Mouse (Mus musculus): ENCODE data around the gene Ndufs7. TPM values are rescaled to one million over a fixed set of nuclear protein-coding genes. Genes with fewer than 3 reads are reported as not detected.

Gene Ndufs7
- polyA plus RNA-seq, 1 experiment: 65.7 TPM

GRCm38 (mm10) chr10:80298571-80299281 is 49.8 kb downstream of the Ndufs7 start:
- Histone ChIP-seq H3K4me3 (ENCODE audit: insufficient read depth, low read length) (no peak overlapping the region), H3K4me1 (ENCODE audit: control insufficient read depth, insufficient read depth, low read length) (no peaks in the 10 kb centered on the region), H3K27ac (ENCODE audit: insufficient read depth, low read length) (no peak overlapping the region)
- TF ChIP-seq POLR2A (IDR thresholded peaks at IDR 0.05; ENCODE audit: low read depth, low read length) (no peak), CTCF (IDR thresholded peaks at IDR 0.05; ENCODE audit: borderline replicate concordance, insufficient read depth, low read length) (no peak)

DNA sequence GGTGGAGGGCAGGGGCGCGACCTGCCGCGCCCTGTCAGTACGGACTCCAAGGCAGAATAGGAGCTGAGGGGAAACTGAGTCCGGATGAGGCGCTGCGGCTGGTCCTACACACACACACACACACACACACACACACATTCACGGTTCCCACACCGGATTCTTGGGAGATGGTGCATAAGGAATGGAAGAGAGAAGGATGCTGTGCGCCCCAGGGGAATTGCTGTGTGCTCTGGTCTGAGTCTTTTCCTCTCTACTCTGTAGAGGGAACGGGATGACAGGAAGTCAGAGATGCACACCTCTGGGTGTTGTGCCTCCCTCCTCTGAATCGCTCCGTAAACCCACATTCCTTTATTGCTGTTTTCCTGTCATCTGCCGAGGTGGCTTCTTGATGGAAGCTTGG is 50.4 kb downstream of the Ndufs7 start:
- no peak overlapping the region for H3K27ac ChIP-seq (ENCODE audit: insufficient read depth, low read length)
- no peaks in the 10 kb centered on the region for H3K4me1 ChIP-seq (ENCODE audit: control insufficient read depth, insufficient read depth, low read length)
- no peak for TF ChIP-seq CTCF (IDR thresholded peaks at IDR 0.05; ENCODE audit: borderline replicate concordance, insufficient read depth, low read length)
- no peak for TF ChIP-seq POLR2A (IDR thresholded peaks at IDR 0.05; ENCODE audit: low read depth, low read length)
- no peak overlapping the region for H3K4me3 ChIP-seq (ENCODE audit: insufficient read depth, low read length)

- H3K4me1 ChIP-seq (ENCODE audit: control insufficient read depth, insufficient read depth, low read length): no peaks in the 10 kb centered on the region
- H3K4me3 ChIP-seq (ENCODE audit: insufficient read depth, low read length): no peak overlapping the region
- TF ChIP-seq POLR2A (IDR thresholded peaks at IDR 0.05; ENCODE audit: low read depth, low read length) (no peak), CTCF (IDR thresholded peaks at IDR 0.05; ENCODE audit: borderline replicate concordance, insufficient read depth, low read length) (no peak)
- no peak overlapping the region for H3K27ac ChIP-seq (ENCODE audit: insufficient read depth, low read length)
Measured at GRCm38 (mm10) chr10:80299824-80300223, 50.9 kb downstream of the Ndufs7 start.

GRCm38 (mm10) chr10:80300672-80301181 is 51.8 kb downstream of the Ndufs7 start:
- TF ChIP-seq POLR2A (IDR thresholded peaks at IDR 0.05; ENCODE audit: low read depth, low read length) (no peak), CTCF (IDR thresholded peaks at IDR 0.05; ENCODE audit: borderline replicate concordance, insufficient read depth, low read length) (no peak)
- Histone ChIP-seq H3K27ac (ENCODE audit: insufficient read depth, low read length) (no peak overlapping the region), H3K4me3 (ENCODE audit: insufficient read depth, low read length) (no peak overlapping the region), H3K4me1 (ENCODE audit: control insufficient read depth, insufficient read depth, low read length) (no peaks in the 10 kb centered on the region)

DNA sequence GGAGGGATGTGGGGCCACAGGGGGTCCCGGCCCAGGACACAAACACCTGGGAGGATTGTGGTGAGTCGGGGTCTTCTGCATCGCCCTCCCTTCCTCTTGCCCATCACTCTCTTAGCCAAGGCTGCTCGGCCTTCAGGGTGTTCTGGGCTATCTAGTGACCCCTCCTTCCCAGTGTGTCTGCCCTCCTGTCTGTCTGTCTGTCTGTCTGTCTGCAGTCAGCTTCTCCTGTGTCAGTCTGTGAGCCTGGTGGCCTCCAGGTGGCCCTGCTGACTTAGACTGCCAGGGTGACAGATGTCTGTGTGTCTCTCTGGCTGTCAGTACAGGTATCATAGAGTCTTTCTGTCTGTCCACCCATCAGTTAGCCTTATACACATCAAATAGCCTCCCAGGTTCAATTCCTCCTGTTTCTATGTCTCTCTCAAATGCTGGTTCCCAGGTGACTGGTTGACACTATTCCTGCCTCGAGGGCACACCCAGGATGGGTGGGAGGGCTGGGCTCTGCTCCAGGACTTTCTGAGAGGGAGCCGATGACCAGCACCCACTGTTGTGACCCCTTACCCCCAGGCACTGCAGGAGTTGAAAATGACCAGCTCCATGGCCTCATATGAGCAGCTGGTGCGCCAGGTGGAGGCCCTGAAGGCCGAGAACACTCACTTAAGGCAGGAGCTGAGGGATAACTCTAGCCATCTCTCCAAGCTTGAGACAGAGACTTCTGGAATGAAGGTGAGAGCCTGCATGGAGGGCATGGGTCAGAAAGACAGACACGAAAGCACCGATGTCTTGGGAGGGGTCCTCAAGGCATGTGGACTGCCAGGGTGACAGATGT is 52.5 kb downstream of the Ndufs7 start:
- no peak overlapping the region for H3K4me3 ChIP-seq (ENCODE audit: insufficient read depth, low read length)
- no peaks in the 10 kb centered on the region for H3K4me1 ChIP-seq (ENCODE audit: control insufficient read depth, insufficient read depth, low read length)
- TF ChIP-seq POLR2A (IDR thresholded peaks at IDR 0.05; ENCODE audit: low read depth, low read length) (no peak), CTCF (IDR thresholded peaks at IDR 0.05; ENCODE audit: borderline replicate concordance, insufficient read depth, low read length) (no peak)
- no peak overlapping the region for H3K27ac ChIP-seq (ENCODE audit: insufficient read depth, low read length)

DNA sequence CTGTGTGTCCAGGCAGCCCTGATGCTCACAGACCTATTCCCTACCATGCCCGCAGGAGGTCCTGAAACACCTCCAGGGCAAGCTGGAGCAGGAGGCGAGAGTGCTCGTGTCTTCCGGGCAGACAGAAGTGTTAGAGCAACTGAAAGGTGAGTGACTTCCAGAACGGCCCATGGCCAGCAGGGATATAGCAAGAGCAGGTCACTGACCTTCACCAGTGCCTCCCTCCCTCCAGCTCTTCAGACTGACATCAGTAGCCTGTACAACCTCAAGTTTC is 53.1 kb downstream of the Ndufs7 start:
- H3K27ac ChIP-seq (ENCODE audit: insufficient read depth, low read length): no peak overlapping the region
- no peak for TF ChIP-seq CTCF (IDR thresholded peaks at IDR 0.05; ENCODE audit: borderline replicate concordance, insufficient read depth, low read length)
- TF ChIP-seq POLR2A (IDR thresholded peaks at IDR 0.05; ENCODE audit: low read depth, low read length): no peak
- H3K4me3 ChIP-seq (ENCODE audit: insufficient read depth, low read length): no peak overlapping the region
- H3K4me1 ChIP-seq (ENCODE audit: control insufficient read depth, insufficient read depth, low read length): no peaks in the 10 kb centered on the region

- no peak overlapping the region for H3K4me3 ChIP-seq (ENCODE audit: insufficient read depth, low read length)
- TF ChIP-seq POLR2A (IDR thresholded peaks at IDR 0.05; ENCODE audit: low read depth, low read length): no peak
- TF ChIP-seq CTCF (IDR thresholded peaks at IDR 0.05; ENCODE audit: borderline replicate concordance, insufficient read depth, low read length): no peak
- no peak overlapping the region for H3K27ac ChIP-seq (ENCODE audit: insufficient read depth, low read length)
- no peaks in the 10 kb centered on the region for H3K4me1 ChIP-seq (ENCODE audit: control insufficient read depth, insufficient read depth, low read length)
Measured at GRCm38 (mm10) chr10:80302471-80302881, 53.6 kb downstream of the Ndufs7 start.

DNA sequence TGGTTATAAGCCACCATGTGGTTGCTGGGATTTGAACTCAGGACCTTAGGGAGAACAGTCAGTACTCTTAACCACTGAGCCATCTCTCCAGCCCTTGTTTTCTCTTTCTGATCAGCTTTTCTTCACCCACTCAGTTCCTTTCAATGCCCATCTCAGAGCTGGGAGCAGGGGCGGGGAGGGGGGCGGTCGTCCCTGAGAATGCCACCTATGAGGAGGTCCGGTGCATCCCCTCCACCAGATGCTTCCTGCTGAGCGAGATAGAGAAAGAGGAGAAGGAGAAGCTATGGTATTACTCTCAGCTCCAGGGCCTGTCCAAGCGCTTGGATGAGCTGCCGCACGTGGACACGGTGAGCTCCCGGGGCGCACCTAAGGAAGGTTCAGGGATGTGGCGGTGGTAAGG is 55.5 kb downstream of the Ndufs7 start:
- no peak overlapping the region for H3K4me3 ChIP-seq (ENCODE audit: insufficient read depth, low read length)
- H3K27ac ChIP-seq (ENCODE audit: insufficient read depth, low read length): no peak overlapping the region
- no peaks in the 10 kb centered on the region for H3K4me1 ChIP-seq (ENCODE audit: control insufficient read depth, insufficient read depth, low read length)
- TF ChIP-seq CTCF (IDR thresholded peaks at IDR 0.05; ENCODE audit: borderline replicate concordance, insufficient read depth, low read length): no peak
- no peak for TF ChIP-seq POLR2A (IDR thresholded peaks at IDR 0.05; ENCODE audit: low read depth, low read length)

DNA sequence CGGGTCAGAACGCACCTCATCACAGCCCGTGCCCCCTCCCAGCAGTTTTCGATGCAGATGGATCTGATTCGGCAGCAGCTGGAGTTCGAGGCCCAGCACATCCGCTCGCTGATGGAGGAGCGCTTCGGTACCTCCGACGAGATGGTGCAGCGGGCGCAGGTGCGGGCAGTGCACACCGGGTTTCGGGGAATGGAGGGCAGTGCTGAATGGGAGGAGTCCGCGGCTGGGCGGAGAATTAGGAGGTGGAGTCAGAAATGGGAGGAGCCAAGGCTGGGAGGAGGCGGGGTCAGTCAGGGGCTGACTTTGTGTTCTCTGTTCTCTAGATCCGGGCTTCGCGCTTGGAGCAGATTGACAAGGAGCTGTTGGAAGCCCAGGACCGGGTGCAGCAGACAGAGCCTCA is 55.9 kb downstream of the Ndufs7 start:
- Histone ChIP-seq H3K4me1 (ENCODE audit: control insufficient read depth, insufficient read depth, low read length) (no peaks in the 10 kb centered on the region), H3K4me3 (ENCODE audit: insufficient read depth, low read length) (no peak overlapping the region), H3K27ac (ENCODE audit: insufficient read depth, low read length) (no peak overlapping the region)
- no peak for TF ChIP-seq POLR2A (IDR thresholded peaks at IDR 0.05; ENCODE audit: low read depth, low read length)
- TF ChIP-seq CTCF (IDR thresholded peaks at IDR 0.05; ENCODE audit: borderline replicate concordance, insufficient read depth, low read length): no peak

Other genes with a start within 250 kb of the Ndufs7 start
- gene Arhgap45, start 232.5 kb upstream of the Ndufs7 start, polyA plus RNA-seq (2011; ENCODE audit: insufficient read length, low read depth, missing spikeins): 1.7 and 3.1 TPM in 2 replicates
- 46.3 and 61.0 TPM in 2 replicates for gene Polr2e, start 209.3 kb upstream of the Ndufs7 start, polyA plus RNA-seq (2011; ENCODE audit: insufficient read length, low read depth, missing spikeins)
- 214 and 217 TPM in 2 replicates for gene Gpx4, start 202.0 kb upstream of the Ndufs7 start, polyA plus RNA-seq (2011; ENCODE audit: insufficient read length, low read depth, missing spikeins)
- gene Sbno2, start 143.6 kb upstream of the Ndufs7 start, polyA plus RNA-seq (2011; ENCODE audit: insufficient read length, low read depth, missing spikeins): 50.7 and 53.5 TPM in 2 replicates
- gene Stk11, start 133.3 kb upstream of the Ndufs7 start, polyA plus RNA-seq (2011; ENCODE audit: insufficient read length, low read depth, missing spikeins): 80.8 and 91.7 TPM in 2 replicates
- gene Atp5d, start 110.5 kb upstream of the Ndufs7 start, polyA plus RNA-seq (2011; ENCODE audit: insufficient read length, low read depth, missing spikeins): 202 and 250 TPM in 2 replicates
- gene Cbarp, start 108.3 kb upstream of the Ndufs7 start, polyA plus RNA-seq (2011; ENCODE audit: insufficient read length, low read depth, missing spikeins): 24.1 and 28.4 TPM in 2 replicates
- 101 TPM in 2 replicates for gene Midn, start 100.8 kb upstream of the Ndufs7 start, polyA plus RNA-seq (2011; ENCODE audit: insufficient read length, low read depth, missing spikeins)
- 29.2 and 50.2 TPM in 2 replicates for gene Cirbp, start 83.1 kb upstream of the Ndufs7 start, polyA plus RNA-seq (2011; ENCODE audit: insufficient read length, low read depth, missing spikeins)
- 8.4 and 12.2 TPM in 2 replicates for gene 1600002K03Rik, start 76.2 kb upstream of the Ndufs7 start, polyA plus RNA-seq (2011; ENCODE audit: insufficient read length, low read depth, missing spikeins)
- 5.2 and 8.3 TPM in 2 replicates for gene Efna2, start 69.6 kb upstream of the Ndufs7 start, polyA plus RNA-seq (2011; ENCODE audit: insufficient read length, low read depth, missing spikeins)
- 24.0 and 29.1 TPM in 2 replicates for gene Mum1, start 22.7 kb upstream of the Ndufs7 start, polyA plus RNA-seq (2011; ENCODE audit: insufficient read length, low read depth, missing spikeins)
- 19.9 and 21.9 TPM in 2 replicates for gene Gamt, start 11.9 kb downstream of the Ndufs7 start, polyA plus RNA-seq (2011; ENCODE audit: insufficient read length, low read depth, missing spikeins)
- gene Dazap1, start 12.4 kb downstream of the Ndufs7 start, polyA plus RNA-seq (2011; ENCODE audit: insufficient read length, low read depth, missing spikeins): 117 and 142 TPM in 2 replicates
- 2,340 and 2,493 TPM in 2 replicates for gene Rps15, start 43.3 kb downstream of the Ndufs7 start, polyA plus RNA-seq (2011; ENCODE audit: insufficient read length, low read depth, missing spikeins)
- 2.5 and 3.7 TPM in 2 replicates for gene Apc2, start 46.9 kb downstream of the Ndufs7 start, polyA plus RNA-seq (2011; ENCODE audit: insufficient read length, low read depth, missing spikeins)
- 16.4 and 18.6 TPM in 2 replicates for gene 2310011J03Rik, start 71.4 kb downstream of the Ndufs7 start, polyA plus RNA-seq (2011; ENCODE audit: insufficient read length, low read depth, missing spikeins)
- gene Pcsk4, start 80.4 kb downstream of the Ndufs7 start, polyA plus RNA-seq (2011; ENCODE audit: insufficient read length, low read depth, missing spikeins): 0.42 and 0.81 TPM in 2 replicates
- 1.5 and 1.7 TPM in 2 replicates for gene Reep6, start 80.8 kb downstream of the Ndufs7 start, polyA plus RNA-seq (2011; ENCODE audit: insufficient read length, low read depth, missing spikeins)
- 22.9 and 30.1 TPM in 2 replicates for gene Adamtsl5, start 99.3 kb downstream of the Ndufs7 start, polyA plus RNA-seq (2011; ENCODE audit: insufficient read length, low read depth, missing spikeins)
- gene Plk5, start 107.3 kb downstream of the Ndufs7 start, polyA plus RNA-seq (2011; ENCODE audit: insufficient read length, low read depth, missing spikeins): not detected in 2 replicates
- 39.1 and 40.4 TPM in 2 replicates for gene Mex3d, start 138.5 kb downstream of the Ndufs7 start, polyA plus RNA-seq (2011; ENCODE audit: insufficient read length, low read depth, missing spikeins)
- 83.3 and 99.1 TPM in 2 replicates for gene Mbd3, start 150.4 kb downstream of the Ndufs7 start, polyA plus RNA-seq (2011; ENCODE audit: insufficient read length, low read depth, missing spikeins)
- 182 and 231 TPM in 2 replicates for gene Uqcr11, start 157.7 kb downstream of the Ndufs7 start, polyA plus RNA-seq (2011; ENCODE audit: insufficient read length, low read depth, missing spikeins)
- gene Tcf3, start 184.5 kb downstream of the Ndufs7 start, polyA plus RNA-seq (2011; ENCODE audit: insufficient read length, low read depth, missing spikeins): 64.8 and 72.9 TPM in 2 replicates
- gene Onecut3, start 245.7 kb downstream of the Ndufs7 start, polyA plus RNA-seq (2011; ENCODE audit: insufficient read length, low read depth, missing spikeins): not detected in 2 replicates

Data from embryonic fibroblast, embryonic 13.5 days (primary cell).